Mouse (Mus musculus) embryo, embryonic 10 days (tissue): Measurements from ENCODE around the gene Foxd1.

Experiments used
- DNase-seq: peaks from one replicate; pipeline ENCODE4 v3.0.0-alpha.2; 2015; ENCODE audit warnings: low spot score

Foxd1 gene

DNA sequence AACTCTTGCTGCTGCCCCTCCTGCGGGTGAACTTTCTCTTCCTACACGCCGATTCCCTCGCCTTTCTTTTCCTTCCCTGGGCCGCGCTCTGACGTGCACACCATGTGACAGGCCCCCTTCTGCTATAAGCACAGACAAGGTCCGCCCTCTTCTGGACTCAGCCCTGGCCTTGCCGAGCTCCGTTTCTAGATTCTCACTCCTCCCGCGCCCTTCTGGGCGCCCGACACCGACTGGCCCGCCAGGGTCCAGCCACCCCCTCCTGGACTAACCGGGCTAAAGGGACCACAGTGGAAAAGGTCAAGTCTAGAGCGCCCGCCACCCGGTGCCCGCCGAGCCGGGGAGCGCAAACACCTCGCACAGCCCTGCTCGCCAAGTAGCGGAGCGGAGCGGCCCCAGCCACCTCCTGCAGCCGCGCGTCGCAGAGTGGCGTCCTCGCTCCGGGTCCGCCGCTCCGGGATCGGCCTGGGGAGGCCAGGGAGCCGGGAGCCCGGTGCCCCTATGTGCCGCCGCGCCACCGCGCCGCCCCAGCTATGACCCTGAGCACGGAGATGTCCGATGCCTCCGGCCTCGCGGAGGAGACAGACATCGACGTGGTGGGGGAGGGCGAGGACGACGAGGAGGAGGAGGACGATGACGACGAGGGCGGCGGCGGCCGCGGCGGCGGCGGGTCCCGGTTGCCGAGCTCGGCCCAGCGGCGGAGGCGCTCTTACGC, at the start of gene Foxd1:
Gene Foxd1, plus strand, starts transcription at position 153 of the 712 bp plus-strand sequence.
- DNase-seq, result peak; percentile 92

DNA sequence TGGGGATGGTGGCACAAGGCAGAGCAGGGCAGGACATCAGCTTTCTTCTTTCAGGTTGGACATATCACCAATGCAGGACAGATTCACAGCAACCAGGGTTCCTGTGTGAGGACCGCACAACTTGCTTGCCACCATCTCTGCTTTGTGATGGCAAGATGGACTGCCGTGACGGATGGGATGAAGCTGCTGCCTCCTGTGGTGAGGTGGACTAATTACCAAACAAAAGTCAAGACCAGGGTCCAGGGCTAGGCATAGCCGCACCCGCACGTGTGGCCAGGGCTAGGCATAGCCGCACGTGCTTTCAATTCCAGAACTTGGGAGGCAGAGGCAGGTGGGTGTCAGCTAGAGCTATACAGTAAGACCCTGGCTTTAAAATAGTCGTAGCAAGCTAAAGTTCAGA, 48.8 kb upstream of the Foxd1 start:
- DNase-seq, result no peak

DNA sequence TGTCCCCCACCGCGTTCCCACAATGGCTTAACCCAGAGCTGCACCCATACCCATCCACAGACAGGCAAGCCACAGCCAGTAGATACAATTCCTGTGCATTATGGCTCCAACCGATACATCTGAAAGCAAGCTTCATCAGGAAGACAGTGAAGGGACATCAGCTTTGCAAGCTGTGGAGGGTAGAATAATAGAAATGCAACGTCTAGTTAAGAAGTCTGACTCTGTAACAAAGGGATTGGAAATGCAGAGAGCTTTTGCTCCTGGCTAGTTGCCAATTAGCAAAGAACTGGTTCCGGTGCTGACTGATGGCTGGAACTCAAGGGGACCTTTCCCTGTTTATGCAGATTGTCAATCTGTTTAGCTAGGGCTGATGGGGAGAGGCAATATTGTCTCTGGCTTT, 47.6 kb upstream of the Foxd1 start:
- no peak for DNase-seq

GRCm38 (mm10) chr13:98306852-98307475, 47.1 kb upstream of the Foxd1 start:
- DNase-seq, result peak; percentile 19

DNA sequence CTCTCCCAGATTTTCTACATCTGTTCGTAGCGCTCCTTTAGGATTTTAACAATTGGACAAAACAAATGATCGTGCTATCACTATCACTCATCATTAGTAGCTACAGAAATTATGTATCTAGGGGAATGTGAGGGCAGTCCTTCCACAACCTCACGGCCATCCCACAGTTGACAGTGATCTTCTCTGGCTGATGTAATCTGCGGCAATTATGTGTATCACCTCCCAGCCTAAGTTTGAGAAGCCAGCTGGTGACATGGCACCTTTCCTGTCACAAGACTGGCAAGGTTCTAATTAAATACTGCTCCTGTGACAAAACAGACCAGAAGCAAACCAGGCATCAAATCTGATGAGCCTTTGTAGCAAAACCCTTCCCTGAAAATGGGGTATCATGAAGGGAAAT, 46.0 kb upstream of the Foxd1 start:
- no peak for DNase-seq

GRCm38 (mm10) chr13:98308724-98309123, 45.3 kb upstream of the Foxd1 start:
- no peak for DNase-seq

- DNase-seq, result no peak
Observed at GRCm38 (mm10) chr13:98311597-98311996, 42.4 kb upstream of the Foxd1 start.

- DNase-seq, result no peak
Observed at GRCm38 (mm10) chr13:98313631-98314030, 40.4 kb upstream of the Foxd1 start.

- no peak for DNase-seq
Observed at GRCm38 (mm10) chr13:98315124-98315523, 38.9 kb upstream of the Foxd1 start.

DNA sequence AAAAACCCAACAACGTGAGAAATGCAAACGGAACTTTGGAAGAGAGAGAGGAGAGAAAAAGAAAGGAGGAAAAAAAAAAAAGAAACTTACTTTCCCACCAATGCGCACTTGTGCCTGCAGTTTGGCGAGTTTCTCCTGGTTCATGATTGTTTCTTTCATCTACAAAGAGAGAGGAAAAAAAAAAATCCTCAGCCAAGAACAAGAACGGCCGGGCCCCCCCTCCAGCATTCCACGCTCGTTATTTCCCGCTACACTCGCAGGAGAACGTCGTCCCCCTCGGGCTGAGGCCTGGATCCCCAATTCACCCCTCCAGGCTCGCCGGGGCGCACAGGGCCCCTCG, 37.9 kb upstream of the Foxd1 start:
- DNase-seq, result no peak

DNA sequence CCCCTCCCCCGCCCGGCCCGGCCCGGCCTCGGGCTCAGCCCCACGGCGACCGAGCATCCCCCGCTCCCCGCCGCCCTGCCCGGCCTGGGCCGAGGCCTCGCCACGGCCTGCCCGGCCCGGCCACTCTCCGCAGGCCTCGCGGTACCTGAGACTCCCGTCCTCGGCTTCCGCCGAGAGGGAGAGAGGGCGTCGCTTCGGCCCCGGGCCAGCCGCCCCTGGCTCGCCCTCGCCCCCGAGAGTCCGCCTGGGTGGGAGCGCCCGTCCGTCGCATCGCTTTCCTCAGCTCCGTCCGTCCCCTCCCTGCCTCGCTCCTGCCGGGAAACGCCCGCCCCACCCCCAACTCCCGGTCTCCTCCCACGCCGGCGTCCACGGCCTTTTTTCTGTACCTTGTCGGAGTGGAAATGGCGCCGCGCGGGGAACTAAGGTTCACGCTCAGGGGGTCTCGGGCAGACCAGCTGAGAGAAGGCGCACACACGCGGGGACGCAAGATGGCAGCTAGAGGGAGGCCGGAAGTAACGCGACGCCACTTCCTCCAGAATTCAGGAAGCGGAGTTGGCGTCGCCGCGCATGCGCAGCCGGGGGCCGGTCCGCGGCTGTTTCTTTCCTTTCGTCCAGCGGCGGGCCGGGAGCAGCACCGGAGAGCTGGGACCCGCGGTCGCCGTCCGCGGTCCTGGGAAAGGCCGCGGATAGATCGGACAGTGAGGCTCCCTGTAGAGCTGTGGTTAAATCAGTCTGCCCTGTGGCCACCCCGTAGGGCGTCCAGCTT, 37.4 kb upstream of the Foxd1 start, which contains the start of gene Btf3:
Gene Btf3, minus strand, starts transcription at position 527 of the 766 bp plus-strand sequence.
- peak; percentile 96 for DNase-seq

DNA sequence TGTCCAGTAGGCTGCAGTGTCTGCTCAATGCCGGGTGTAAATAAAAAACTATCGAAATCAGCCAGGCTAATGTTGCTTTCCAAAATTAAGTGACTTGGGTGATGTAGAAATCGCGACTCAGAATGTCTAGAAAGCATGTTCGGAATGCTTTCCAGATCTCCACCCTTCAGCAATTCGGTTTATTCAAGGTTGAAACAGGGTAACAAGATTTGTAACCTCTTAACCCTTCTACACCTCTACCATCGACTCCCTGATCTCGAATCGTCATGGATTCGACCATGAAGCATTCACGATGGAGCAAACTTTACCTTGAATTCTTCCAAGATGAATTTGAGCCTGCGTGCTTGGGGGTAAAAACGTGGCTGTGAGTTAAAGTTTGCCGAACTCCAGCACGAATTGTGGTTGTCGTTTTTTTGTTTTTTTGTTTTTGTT, 36.8 kb upstream of the Foxd1 start:
- DNase-seq, result peak; percentile 42

DNA sequence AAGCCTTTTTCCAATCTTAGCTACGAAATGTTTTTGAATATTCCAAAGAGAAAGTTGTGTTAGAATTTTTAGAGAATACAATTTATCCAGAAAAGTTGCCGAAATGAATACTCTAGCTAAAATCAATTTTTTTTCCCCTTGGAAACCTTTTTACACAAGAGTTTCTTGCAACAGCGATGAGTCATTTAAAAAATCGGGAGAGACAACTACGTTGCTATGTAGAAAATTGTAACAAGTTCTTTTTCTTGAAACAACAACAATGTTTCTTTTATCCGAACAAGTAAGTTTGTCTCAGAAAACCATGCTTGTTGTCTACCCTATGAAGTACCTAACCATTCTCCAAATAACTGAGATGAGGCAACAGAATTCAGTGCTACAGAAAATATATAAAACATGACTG, 36.1 kb upstream of the Foxd1 start:
- DNase-seq, result no peak

DNA sequence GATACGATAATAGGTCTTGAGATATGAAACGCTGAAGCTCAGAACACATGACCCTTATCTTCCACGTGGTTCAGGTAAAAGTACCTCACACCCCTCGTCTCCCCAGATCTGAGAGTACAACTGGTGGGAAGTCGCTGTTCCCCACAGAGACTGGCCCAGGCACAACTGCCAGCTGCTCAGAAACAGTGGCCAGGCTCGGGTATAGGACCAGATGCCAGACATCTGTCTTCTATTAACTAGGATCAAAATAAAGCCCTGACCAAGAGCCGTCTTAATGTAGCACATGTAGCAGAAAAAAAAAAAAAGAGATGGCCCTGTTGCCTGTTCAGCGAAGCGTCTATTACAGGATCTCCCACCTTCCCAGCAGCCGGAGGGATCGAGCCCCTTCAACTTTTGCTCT, 29.0 kb upstream of the Foxd1 start:
- no peak for DNase-seq

DNA sequence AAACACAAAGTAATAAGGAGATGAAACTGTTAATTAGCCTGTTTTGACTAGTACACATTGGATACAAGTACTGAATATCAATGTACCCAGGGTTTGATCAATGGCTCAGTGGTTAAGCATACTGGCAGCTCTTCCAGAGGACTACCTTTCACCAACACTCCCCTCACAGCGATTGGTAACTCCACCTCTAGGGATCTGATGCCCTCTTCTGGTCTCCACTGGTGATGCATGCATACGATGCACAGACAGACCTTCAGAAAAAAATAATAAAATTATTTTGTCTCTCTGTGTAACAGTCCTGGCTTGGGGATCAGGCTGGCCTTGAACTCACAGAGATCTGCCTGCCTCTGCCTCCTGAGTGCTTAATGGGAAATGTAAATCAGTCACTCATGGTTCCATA, 21.9 kb upstream of the Foxd1 start:
- peak; percentile 20 for DNase-seq

DNA sequence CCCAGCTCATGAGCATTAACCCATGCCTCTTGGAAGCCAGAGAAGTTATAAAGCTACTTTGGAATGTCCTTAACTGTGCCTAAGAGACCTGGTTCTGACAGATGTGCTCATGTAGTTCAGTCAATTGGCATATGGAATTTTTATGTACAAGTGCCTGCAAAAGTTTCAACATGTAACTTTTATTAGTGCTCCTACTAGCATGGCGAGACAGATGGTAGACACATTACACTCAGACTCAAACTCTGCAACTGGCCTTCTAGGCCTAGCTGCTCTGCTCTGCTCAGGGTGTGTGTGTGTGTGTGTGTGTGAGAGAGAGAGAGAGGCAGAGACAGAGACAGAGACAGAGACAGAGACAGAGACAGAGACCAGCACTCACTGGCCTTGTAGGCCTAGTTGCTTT, 17.8 kb upstream of the Foxd1 start:
- DNase-seq, result no peak

DNA sequence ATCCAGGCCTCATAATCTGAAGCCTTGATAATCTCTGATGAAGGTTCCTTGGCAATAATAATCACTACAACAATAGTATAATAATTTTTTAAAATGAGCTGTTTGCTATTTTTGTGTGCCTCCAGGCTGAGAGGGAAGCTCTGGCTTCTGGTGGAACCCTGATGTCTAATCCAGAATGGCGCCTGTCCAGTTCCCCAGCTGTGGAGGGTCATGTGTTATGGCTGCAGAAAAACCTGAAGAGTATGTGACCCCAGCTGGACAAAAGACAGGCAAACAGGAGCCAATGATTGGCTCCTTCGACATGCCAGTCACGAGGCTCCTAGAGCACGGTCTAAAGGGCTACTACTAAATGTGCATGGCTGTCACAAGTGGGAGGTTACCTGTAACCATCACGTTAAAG, 13.5 kb upstream of the Foxd1 start:
- DNase-seq, result no peak

DNA sequence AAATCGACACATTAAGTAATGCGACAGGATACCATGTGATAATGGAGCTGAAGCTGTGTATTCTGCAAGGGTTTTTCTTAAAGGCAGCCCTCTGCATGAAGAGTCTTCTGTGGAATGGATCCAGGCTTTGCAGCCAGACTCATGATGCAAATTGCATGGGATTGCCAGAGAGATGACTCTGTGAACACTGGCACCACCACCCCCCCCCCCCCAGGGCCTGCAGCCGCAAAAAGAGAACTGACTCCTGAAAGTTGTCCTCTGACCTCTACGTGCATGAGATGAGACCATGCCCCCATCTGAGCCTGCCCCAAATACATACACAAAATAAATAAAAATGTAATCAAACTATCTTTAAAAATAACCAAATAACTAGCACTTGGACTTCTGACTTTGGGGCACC, 4.6 kb upstream of the Foxd1 start:
- no peak for DNase-seq

DNA sequence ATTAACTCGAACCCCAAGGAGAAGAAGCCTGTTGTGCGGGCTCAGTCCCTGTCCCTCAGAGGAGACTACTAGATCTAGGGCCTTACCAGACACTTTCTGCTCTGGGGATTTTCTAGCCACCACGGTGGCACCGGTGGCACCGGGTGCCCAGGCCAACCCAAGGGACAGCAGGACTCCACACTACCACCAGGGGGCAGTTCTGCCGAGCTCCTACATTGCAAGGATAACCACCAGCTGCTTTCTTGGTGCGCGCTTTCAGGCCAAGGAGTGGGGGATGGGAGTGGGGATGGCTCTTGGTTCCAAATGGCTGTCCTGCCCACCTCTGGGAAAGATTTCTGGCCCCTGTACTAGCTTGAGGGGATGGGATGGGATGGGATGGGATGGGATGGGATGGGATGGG, 2.5 kb upstream of the Foxd1 start:
- DNase-seq, result peak; percentile 66

DNA sequence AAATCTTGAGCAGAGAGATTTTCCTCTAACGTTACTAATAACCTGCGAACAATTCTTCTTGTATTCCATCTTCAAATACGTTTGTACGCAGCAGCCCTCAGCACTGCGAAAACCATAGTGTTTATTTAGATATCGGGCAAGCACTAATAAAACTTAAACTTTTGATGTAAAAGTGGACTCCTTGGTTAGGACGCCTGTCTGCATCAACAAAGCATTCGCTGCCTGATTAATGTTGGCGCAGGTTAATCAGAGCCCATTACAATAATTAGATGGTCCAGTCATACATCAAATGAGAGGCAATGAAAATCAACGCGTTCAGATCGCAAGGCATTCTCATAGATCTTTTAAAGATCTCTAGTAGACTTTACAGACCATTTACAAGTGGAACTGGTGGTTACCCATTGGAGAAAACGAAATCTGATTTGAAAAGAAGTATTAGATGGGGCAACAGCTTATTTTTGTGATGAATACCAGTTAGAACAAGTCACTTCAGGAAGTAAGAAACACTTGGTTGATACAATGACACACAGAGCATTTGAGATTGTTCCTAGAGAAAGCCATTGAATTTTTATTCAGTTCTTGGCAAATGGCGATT, 1.6 kb upstream of the Foxd1 start:
- DNase-seq, result no peak

- DNase-seq, result no peak
Observed at GRCm38 (mm10) chr13:98353709-98354089, 343 bp upstream of the Foxd1 start.

GRCm38 (mm10) chr13:98354871-98355558, 973 bp downstream of the Foxd1 start:
- peak; percentile 60 for DNase-seq
